Mouse (Mus musculus) CH12.LX (cell line): ENCODE results near the gene Ppp4c. TPM values are rescaled to one million over a fixed set of nuclear protein-coding genes. Genes with fewer than 3 reads are reported as not detected.

ENCODE experiments used
- DNase-seq: peaks from one replicate; pipeline ENCODE4 v3.0.0-alpha.2; 2013; ENCODE audit errors: extremely low read depth
- H3K27ac ChIP-seq: 2 replicates; pipeline ENCODE4 v1.5.1; 2012; ENCODE audit warnings: low read depth, mild to moderate bottlenecking, control low read depth, moderate library complexity; ENCODE audit not compliant: insufficient read depth
- H3K27me3 ChIP-seq: replicated peaks from 2 replicates; pipeline ENCODE3; 2012; ENCODE audit warnings: inconsistent platforms
- H3K36me3 ChIP-seq, 2 experiments: replicated peaks in 1 of 2; 2 replicates each; pipeline versions ENCODE3 to v1.6.1; 2012; ENCODE audit warnings: inconsistent platforms in 1 of 2, low read length in 1 of 2, mild to moderate bottlenecking in 1 of 2, mixed read lengths in 1 of 2, moderate library complexity in 1 of 2; ENCODE audit not compliant: control insufficient read depth in 1 of 2, insufficient read depth in 1 of 2
- H3K4me1 ChIP-seq, 2 experiments: 2 replicates each; pipeline ENCODE4 v1.6.1; 2012; ENCODE audit warnings: inconsistent platforms in 1 of 2, moderate library complexity in 1 of 2; ENCODE audit not compliant: insufficient read depth in 2 of 2, control insufficient read depth in 1 of 2
- H3K4me2 ChIP-seq: 2 replicates; pipeline ENCODE4 v1.6.1; 2012; ENCODE audit warnings: low read depth, mild to moderate bottlenecking, control low read depth; ENCODE audit not compliant: poor library complexity, insufficient read depth, severe bottlenecking
- H3K4me3 ChIP-seq, 3 experiments: fragments of 150-350 bp in 1 of 3; sonication (generic) in 1 of 3; replicated peaks in 1 of 3; 2 replicates each; pipeline versions ENCODE3 to v1.5.1; 2011 to 2012; ENCODE audit warnings: low read depth in 2 of 3, low read length in 2 of 3, mild to moderate bottlenecking in 2 of 3, moderate library complexity in 2 of 3, control low read depth in 1 of 3, improper control_type of control experiment in 1 of 3, inconsistent platforms in 1 of 3, mixed read lengths in 1 of 3; ENCODE audit not compliant: poor library complexity in 1 of 3
- H3K79me2 ChIP-seq: replicated peaks from 2 replicates; pipeline ENCODE4 v1.6.1; 2012; ENCODE audit warnings: mild to moderate bottlenecking, moderate library complexity; ENCODE audit not compliant: control insufficient read depth, poor library complexity, insufficient read depth, severe bottlenecking; ENCODE audit errors: extremely low read depth
- H3K9ac ChIP-seq: 2 replicates; pipeline ENCODE4 v1.6.1; 2012; ENCODE audit warnings: low read depth, mild to moderate bottlenecking, control low read depth, moderate library complexity; ENCODE audit not compliant: insufficient read depth
- H3K9me3 ChIP-seq: replicated peaks from 2 replicates; pipeline ENCODE3; 2012; ENCODE audit warnings: low read length, inconsistent platforms, mixed read lengths
- CHD1 ChIP-seq: IDR thresholded peaks from 2 replicates; pipeline ENCODE4 v1.6.1; 2012; ENCODE audit warnings: low read depth, low read length, improper control_type of control experiment, inconsistent platforms
- CHD2 ChIP-seq: IDR thresholded peaks from 2 replicates; pipeline ENCODE4 v1.6.1; 2011; ENCODE audit warnings: low read length, improper control_type of control experiment
- ELF1 ChIP-seq: IDR thresholded peaks from 2 replicates; pipeline ENCODE4 v1.6.1; 2014; ENCODE audit warnings: low read depth, mild to moderate bottlenecking, inconsistent platforms, low read length, improper control_type of control experiment
- ETS1 ChIP-seq: conservative IDR thresholded peaks from 2 replicates; pipeline ENCODE4 v1.6.1; 2012; ENCODE audit warnings: low read depth, mild to moderate bottlenecking, inconsistent platforms, low read length, improper control_type of control experiment, moderate library complexity
- GABPA ChIP-seq: IDR thresholded peaks from 2 replicates; pipeline ENCODE4 v1.6.1; 2012; ENCODE audit warnings: low read depth, low read length, improper control_type of control experiment, inconsistent platforms; ENCODE audit not compliant: insufficient replicate concordance
- HCFC1 ChIP-seq: IDR thresholded peaks from 2 replicates; pipeline ENCODE4 v1.6.1; 2012; ENCODE audit warnings: low read depth, mild to moderate bottlenecking, inconsistent platforms, low read length, improper control_type of control experiment
- JUN ChIP-seq: IDR thresholded peaks from 2 replicates; pipeline ENCODE4 v1.6.1; 2011; ENCODE audit warnings: low read depth, mild to moderate bottlenecking, low read length, improper control_type of control experiment, moderate library complexity; ENCODE audit not compliant: insufficient read depth
- JUND ChIP-seq: conservative IDR thresholded peaks from 2 replicates; pipeline ENCODE4 v1.6.1; 2011; ENCODE audit warnings: low read depth, low read length, improper control_type of control experiment
- KAT2A ChIP-seq: IDR thresholded peaks from 2 replicates; pipeline ENCODE4 v1.6.1; 2012; ENCODE audit warnings: low read length, improper control_type of control experiment, inconsistent platforms; ENCODE audit not compliant: insufficient replicate concordance
- MAFK ChIP-seq: IDR thresholded peaks from 2 replicates; pipeline ENCODE4 v1.6.1; 2011; ENCODE audit warnings: low read length, improper control_type of control experiment; ENCODE audit not compliant: insufficient replicate concordance
- MEF2A ChIP-seq: IDR thresholded peaks from 2 replicates; pipeline ENCODE4 v1.6.1; 2014; ENCODE audit warnings: low read depth, mild to moderate bottlenecking, inconsistent platforms, low read length, improper control_type of control experiment, borderline replicate concordance
- NELFE ChIP-seq: IDR thresholded peaks from 2 replicates; pipeline ENCODE4 v1.6.1; 2011; ENCODE audit warnings: low read depth, low read length, improper control_type of control experiment
- PAX5 ChIP-seq: IDR thresholded peaks from 2 replicates; pipeline ENCODE4 v1.6.1; 2012; ENCODE audit warnings: low read length, inconsistent platforms, mixed read lengths
- POLR2A ChIP-seq: IDR thresholded peaks from 2 replicates; pipeline ENCODE4 v1.6.1; 2011; ENCODE audit warnings: low read depth, mild to moderate bottlenecking, improper control_type of control experiment, low read length
- POLR2AphosphoS2 ChIP-seq: IDR thresholded peaks from 2 replicates; pipeline ENCODE4 v1.6.1; 2011; ENCODE audit warnings: low read depth, low read length, improper control_type of control experiment
- RAD21 ChIP-seq: IDR thresholded peaks from 2 replicates; pipeline ENCODE4 v1.6.1; 2011; ENCODE audit warnings: low read depth, mild to moderate bottlenecking, low read length, improper control_type of control experiment, moderate library complexity
- RCOR1 ChIP-seq: conservative IDR thresholded peaks from 2 replicates; pipeline ENCODE4 v1.6.1; 2012; ENCODE audit warnings: low read depth, mild to moderate bottlenecking, inconsistent platforms, low read length, improper control_type of control experiment
- TCF12 ChIP-seq: IDR thresholded peaks from 2 replicates; pipeline ENCODE4 v1.6.1; 2014; ENCODE audit warnings: low read depth, mild to moderate bottlenecking, inconsistent platforms, low read length, improper control_type of control experiment
- ZMIZ1 ChIP-seq: IDR thresholded peaks from 2 replicates; pipeline ENCODE4 v1.6.1; 2012; ENCODE audit warnings: low read depth, mild to moderate bottlenecking, inconsistent platforms, low read length, improper control_type of control experiment
- ZNF384 ChIP-seq: IDR thresholded peaks from 2 replicates; pipeline ENCODE4 v1.6.1; 2012; ENCODE audit warnings: low read depth, low read length, improper control_type of control experiment, inconsistent platforms
- dilution Hi-C: fragments of 300-500 bp; cut with MboI; formaldehyde crosslinking; loops from 2 replicates; pipeline ENCODE4 v1.14.3; 2020; ENCODE audit warnings: low sequenced_read_pairs; ENCODE audit not compliant: extremely low pct_unique_long_range_greater_than_20kb, extremely low pct_ligation_motif_present
- in situ Hi-C: fragments of 300-500 bp; cut with MboI; formaldehyde crosslinking; loops from 3 replicates; pipeline ENCODE4 v1.14.3; 2019; ENCODE audit warnings: low sequenced_read_pairs, low pct_ligation_motif_present, low pct_unique_long_range_greater_than_20kb, mixed read lengths
- polyA plus RNA-seq: library from polyadenylated mRNA; unstranded; fragments of >175 nt; gene quantifications from 2 replicates; pipeline ENCODE4 v1.2.1, GENCODE M21; 2012; ENCODE audit warnings: low read depth; ENCODE audit not compliant: insufficient read length
- total RNA-seq, 2 experiments: library from RNA; depleted of rRNA; stranded (reverse); fragments of 300-350 nt in 1 of 2; fragments of >200 nt in 1 of 2; gene quantifications; 2 replicates each; pipeline ENCODE4 v1.2.3; 2012 to 2014

Gene Ppp4c
- total and polyA plus RNA-seq, 3 experiments = 161 to 213 (median 195) TPM

DNA sequence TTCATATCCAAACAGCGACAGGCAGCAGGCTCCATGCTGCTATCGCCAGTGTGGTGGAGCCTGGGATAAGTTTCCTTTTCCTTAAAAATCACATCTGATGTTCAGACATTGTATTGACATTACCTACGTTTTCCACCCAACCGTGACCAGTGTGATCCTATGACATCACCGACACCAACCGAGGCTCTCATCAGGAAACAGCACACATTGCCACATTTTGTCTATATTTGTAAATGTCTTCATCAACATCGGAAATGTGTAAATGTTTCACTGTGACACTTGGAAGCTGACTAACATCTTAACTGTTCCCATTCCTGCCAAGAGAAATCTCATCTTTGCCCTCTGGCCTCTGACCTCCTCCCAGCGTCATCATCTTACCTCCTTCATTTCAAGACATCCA is 56.2 kb downstream of the Ppp4c start:
- Histone ChIP-seq H3K9ac (no peak overlapping the region), H3K27ac (no peak overlapping the region), H3K36me3 (no peaks in the 10 kb centered on the region), H3K9me3 (no peaks in the 10 kb centered on the region), H3K79me2 (no peaks in the 10 kb centered on the region), H3K4me2 (no peak overlapping the region), H3K4me3 (no peak overlapping the region), H3K4me1 (peaks cover under 1 to 3% of the 10 kb centered on the region in 2 experiments; a peak in 2 of 4 replicates), H3K27me3 (no peaks in the 10 kb centered on the region)
- TF ChIP-seq ZNF384 = no peak
- TF ChIP-seq GABPA = no peak
- TF ChIP-seq CHD2 = no peak
- TF ChIP-seq KAT2A = no peak
- TF ChIP-seq ELF1 = no peak
- no peak for TF ChIP-seq RCOR1
- TF ChIP-seq NELFE = no peak
- TF ChIP-seq JUND = no peak
- TF ChIP-seq TCF12 = no peak
- no peak for TF ChIP-seq ETS1
- TF ChIP-seq POLR2AphosphoS2 = no peak
- TF ChIP-seq POLR2A = no peak
- no peak for TF ChIP-seq RAD21
- TF ChIP-seq JUN = no peak
- no peak for TF ChIP-seq PAX5
- no peak for TF ChIP-seq MEF2A
- TF ChIP-seq CHD1 = no peak
- TF ChIP-seq ZMIZ1 = no peak
- no peak for TF ChIP-seq HCFC1
- no peak for TF ChIP-seq MAFK
- DNase-seq = no peak
- in situ Hi-C loops (no loop called here), dilution Hi-C loops (no loop called here)

Other genes starting within 250 kb of the Ppp4c start
Only the 20 nearest of the 33 such genes appear.
- gene Nupr1, start 161.6 kb downstream of the Ppp4c start, total RNA-seq (2012; rRNA removed) = 4.9 and 13.9 TPM in 2 replicates
- gene Nupr1, start 161.6 kb downstream of the Ppp4c start, total RNA-seq (2014; rRNA removed) = 5.5 and 6.4 TPM in 2 replicates
- gene Nupr1, start 161.6 kb downstream of the Ppp4c start, polyA plus RNA-seq = 12.5 and 13.5 TPM in 2 replicates
- gene Sgf29, start 143.2 kb downstream of the Ppp4c start, total RNA-seq (2012; rRNA removed) = 45.9 and 55.6 TPM in 2 replicates
- gene Sgf29, start 143.2 kb downstream of the Ppp4c start, total RNA-seq (2014; rRNA removed) = 20.5 and 31.7 TPM in 2 replicates
- 70.0 and 71.7 TPM in 2 replicates for gene Sgf29, start 143.2 kb downstream of the Ppp4c start, polyA plus RNA-seq
- 0.17 and 0.34 TPM in 2 replicates for gene Sult1a1, start 116.1 kb downstream of the Ppp4c start, total RNA-seq (2012; rRNA removed)
- gene Sult1a1, start 116.1 kb downstream of the Ppp4c start, total RNA-seq (2014; rRNA removed) = 0.80 and 0.87 TPM in 2 replicates
- 0.87 and 1.4 TPM in 2 replicates for gene Sult1a1, start 116.1 kb downstream of the Ppp4c start, polyA plus RNA-seq
- 136 and 155 TPM in 2 replicates for gene Bola2, start 97.1 kb downstream of the Ppp4c start, total RNA-seq (2012; rRNA removed)
- gene Bola2, start 97.1 kb downstream of the Ppp4c start, total RNA-seq (2014; rRNA removed) = 60.4 and 72.8 TPM in 2 replicates
- gene Bola2, start 97.1 kb downstream of the Ppp4c start, polyA plus RNA-seq = 341 and 353 TPM in 2 replicates
- 5.0 and 5.6 TPM in 2 replicates for gene Slx1b, start 96.7 kb downstream of the Ppp4c start, total RNA-seq (2012; rRNA removed)
- gene Slx1b, start 96.7 kb downstream of the Ppp4c start, total RNA-seq (2014; rRNA removed) = 4.4 and 4.7 TPM in 2 replicates
- 5.6 and 8.3 TPM in 2 replicates for gene Slx1b, start 96.7 kb downstream of the Ppp4c start, polyA plus RNA-seq
- gene Coro1a, start 84.7 kb downstream of the Ppp4c start, total RNA-seq (2012; rRNA removed) = 287 and 312 TPM in 2 replicates
- 349 and 371 TPM in 2 replicates for gene Coro1a, start 84.7 kb downstream of the Ppp4c start, total RNA-seq (2014; rRNA removed)
- gene Coro1a, start 84.7 kb downstream of the Ppp4c start, polyA plus RNA-seq = 203 and 228 TPM in 2 replicates
- 13.2 and 25.3 TPM in 2 replicates for gene Mapk3, start 32.9 kb downstream of the Ppp4c start, total RNA-seq (2012; rRNA removed)
- gene Mapk3, start 32.9 kb downstream of the Ppp4c start, total RNA-seq (2014; rRNA removed) = 20.3 and 22.4 TPM in 2 replicates
- gene Mapk3, start 32.9 kb downstream of the Ppp4c start, polyA plus RNA-seq = 38.9 and 48.5 TPM in 2 replicates
- 1.0 and 1.5 TPM in 2 replicates for gene Gdpd3, start 26.2 kb downstream of the Ppp4c start, total RNA-seq (2012; rRNA removed)
- gene Gdpd3, start 26.2 kb downstream of the Ppp4c start, total RNA-seq (2014; rRNA removed) = 0.63 and 1.3 TPM in 2 replicates
- gene Gdpd3, start 26.2 kb downstream of the Ppp4c start, polyA plus RNA-seq = 1.6 and 2.2 TPM in 2 replicates
- gene Ypel3, start 15.5 kb downstream of the Ppp4c start, total RNA-seq (2012; rRNA removed) = 13.9 and 38.9 TPM in 2 replicates
- 26.0 and 33.9 TPM in 2 replicates for gene Ypel3, start 15.5 kb downstream of the Ppp4c start, total RNA-seq (2014; rRNA removed)
- 40.5 and 44.0 TPM in 2 replicates for gene Ypel3, start 15.5 kb downstream of the Ppp4c start, polyA plus RNA-seq
- gene Tbx6, start 11.0 kb downstream of the Ppp4c start, total RNA-seq (2012; rRNA removed) = 15.2 and 15.8 TPM in 2 replicates
- gene Tbx6, start 11.0 kb downstream of the Ppp4c start, total RNA-seq (2014; rRNA removed) = 12.3 and 12.8 TPM in 2 replicates
- gene Tbx6, start 11.0 kb downstream of the Ppp4c start, polyA plus RNA-seq = 29.2 and 31.5 TPM in 2 replicates
- 0.30 TPM in 1 of 2 replicates, not detected in the other for gene Fam57b, start 5.2 kb upstream of the Ppp4c start, total RNA-seq (2012; rRNA removed)
- not detected in 2 replicates for gene Fam57b, start 5.2 kb upstream of the Ppp4c start, total RNA-seq (2014; rRNA removed)
- not detected in 2 replicates for gene Fam57b, start 5.2 kb upstream of the Ppp4c start, polyA plus RNA-seq
- gene 4930451I11Rik, start 39.1 kb upstream of the Ppp4c start, total RNA-seq (2012; rRNA removed) = not detected in 2 replicates
- gene 4930451I11Rik, start 39.1 kb upstream of the Ppp4c start, total RNA-seq (2014; rRNA removed) = not detected in 2 replicates
- not detected in 2 replicates for gene 4930451I11Rik, start 39.1 kb upstream of the Ppp4c start, polyA plus RNA-seq
- 1.9 and 3.4 TPM in 2 replicates for gene Doc2a, start 54.9 kb upstream of the Ppp4c start, total RNA-seq (2012; rRNA removed)
- not detected in 2 replicates for gene Doc2a, start 54.9 kb upstream of the Ppp4c start, total RNA-seq (2014; rRNA removed)
- gene Doc2a, start 54.9 kb upstream of the Ppp4c start, polyA plus RNA-seq = not detected in 2 replicates
- 70.9 and 103 TPM in 2 replicates for gene Hirip3, start 69.5 kb upstream of the Ppp4c start, total RNA-seq (2012; rRNA removed)
- 42.4 and 44.7 TPM in 2 replicates for gene Hirip3, start 69.5 kb upstream of the Ppp4c start, total RNA-seq (2014; rRNA removed)
- 190 and 267 TPM in 2 replicates for gene Hirip3, start 69.5 kb upstream of the Ppp4c start, polyA plus RNA-seq
- 73.9 and 109 TPM in 2 replicates for gene Ino80e, start 69.9 kb upstream of the Ppp4c start, total RNA-seq (2012; rRNA removed)
- 73.6 and 78.4 TPM in 2 replicates for gene Ino80e, start 69.9 kb upstream of the Ppp4c start, total RNA-seq (2014; rRNA removed)
- gene Ino80e, start 69.9 kb upstream of the Ppp4c start, polyA plus RNA-seq = 216 and 243 TPM in 2 replicates
- gene Taok2, start 92.2 kb upstream of the Ppp4c start, total RNA-seq (2012; rRNA removed) = 28.5 and 29.0 TPM in 2 replicates
- 13.6 and 15.3 TPM in 2 replicates for gene Taok2, start 92.2 kb upstream of the Ppp4c start, total RNA-seq (2014; rRNA removed)
- 32.2 and 33.0 TPM in 2 replicates for gene Taok2, start 92.2 kb upstream of the Ppp4c start, polyA plus RNA-seq
- 39.7 and 43.2 TPM in 2 replicates for gene Tmem219, start 130.4 kb upstream of the Ppp4c start, total RNA-seq (2012; rRNA removed)
- 31.3 and 33.4 TPM in 2 replicates for gene Tmem219, start 130.4 kb upstream of the Ppp4c start, total RNA-seq (2014; rRNA removed)
- gene Tmem219, start 130.4 kb upstream of the Ppp4c start, polyA plus RNA-seq = 37.4 and 39.3 TPM in 2 replicates
- gene Kctd13, start 136.4 kb upstream of the Ppp4c start, total RNA-seq (2012; rRNA removed) = 35.0 and 37.5 TPM in 2 replicates
- 16.4 and 19.0 TPM in 2 replicates for gene Kctd13, start 136.4 kb upstream of the Ppp4c start, total RNA-seq (2014; rRNA removed)
- gene Kctd13, start 136.4 kb upstream of the Ppp4c start, polyA plus RNA-seq = 35.2 and 40.4 TPM in 2 replicates
- gene Asphd1, start 157.1 kb upstream of the Ppp4c start, total RNA-seq (2012; rRNA removed) = 0.08 TPM in 1 of 2 replicates, not detected in the other
- not detected in 2 replicates for gene Asphd1, start 157.1 kb upstream of the Ppp4c start, total RNA-seq (2014; rRNA removed)
- gene Asphd1, start 157.1 kb upstream of the Ppp4c start, polyA plus RNA-seq = 1.3 and 1.8 TPM in 2 replicates
- gene Sez6l2, start 158.1 kb upstream of the Ppp4c start, total RNA-seq (2012; rRNA removed) = 7.2 and 8.8 TPM in 2 replicates
- 8.9 and 9.9 TPM in 2 replicates for gene Sez6l2, start 158.1 kb upstream of the Ppp4c start, total RNA-seq (2014; rRNA removed)
- 29.2 and 29.3 TPM in 2 replicates for gene Sez6l2, start 158.1 kb upstream of the Ppp4c start, polyA plus RNA-seq